Mouse (Mus musculus) liver, embryonic 16.5 days (tissue): Measurements from ENCODE around the gene Pmpca. TPM values are rescaled to one million over a fixed set of nuclear protein-coding genes. Genes with fewer than 3 reads are reported as not detected.
A peak's percentile ranks its signal among the peaks of the same experiment; 100 is the strongest.

ENCODE experiments used
- ATAC-seq: fragments of 200-750 bp; cut with Nextera tagmentation; 2 replicates; pipeline ENCODE4 v1.8.0; 2017; ENCODE audit warnings: low read depth, mild to moderate bottlenecking, moderate number of reproducible peaks, moderate library complexity
- H3K27ac ChIP-seq: fragments of 300-500 bp; sonication (generic); 2 replicates; pipeline ENCODE4 v1.5.1; 2014; ENCODE audit warnings: mild to moderate bottlenecking, low read length
- H3K27me3 ChIP-seq: fragments of 300-500 bp; sonication (generic); 2 replicates; pipeline ENCODE4 v1.6.1; 2014; ENCODE audit warnings: low read depth, low read length, mixed read lengths; ENCODE audit not compliant: control insufficient read depth, insufficient read depth
- H3K36me3 ChIP-seq: fragments of 300-500 bp; sonication (generic); 2 replicates; pipeline ENCODE4 v1.6.1; 2014; ENCODE audit warnings: mild to moderate bottlenecking; ENCODE audit not compliant: control insufficient read depth, insufficient read depth
- H3K4me1 ChIP-seq: fragments of 300-500 bp; sonication (generic); 2 replicates; pipeline ENCODE4 v1.6.1; 2014; ENCODE audit warnings: low read depth, low read length, mixed read lengths; ENCODE audit not compliant: control insufficient read depth
- H3K4me2 ChIP-seq: fragments of 300-500 bp; sonication (generic); 2 replicates; pipeline ENCODE4 v1.6.1; 2014; ENCODE audit warnings: low read depth, low read length, mixed read lengths
- H3K4me3 ChIP-seq: fragments of 300-500 bp; sonication (generic); 2 replicates; pipeline ENCODE4 v1.5.1; 2014; ENCODE audit warnings: low read depth, mild to moderate bottlenecking, low read length
- H3K9ac ChIP-seq: fragments of 300-500 bp; sonication (generic); 2 replicates; pipeline ENCODE4 v1.6.1; 2014; ENCODE audit warnings: low read depth, low read length
- H3K9me3 ChIP-seq: fragments of 300-500 bp; sonication (generic); replicated peaks from 2 replicates; pipeline ENCODE4 v1.6.1; 2016; ENCODE audit warnings: low read length; ENCODE audit not compliant: control insufficient read depth
- WGBS: fragments of 180-500 bp; shearing (Covaris S2); extraction: QIAGEN DNeasy Blood & Tissue Kit; methylation state at CpG from one replicate; pipeline ENCODE4 v1.1.7; 2014; ENCODE audit not compliant: insufficient replicate concordance; 5-methylcytosine and 5-hydroxymethylcytosine counted together
- polyA plus RNA-seq: library from polyadenylated mRNA; unstranded; fragments of >200 nt; fragmentation: Nextera tagmentation; extraction: Ambion mirVana; gene quantifications from 2 replicates; pipeline ENCODE4 v1.2.1, GENCODE M21; 2015

Gene Pmpca
- polyA plus RNA-seq, 1 experiment from 2014 or later = 55.8 TPM

DNA sequence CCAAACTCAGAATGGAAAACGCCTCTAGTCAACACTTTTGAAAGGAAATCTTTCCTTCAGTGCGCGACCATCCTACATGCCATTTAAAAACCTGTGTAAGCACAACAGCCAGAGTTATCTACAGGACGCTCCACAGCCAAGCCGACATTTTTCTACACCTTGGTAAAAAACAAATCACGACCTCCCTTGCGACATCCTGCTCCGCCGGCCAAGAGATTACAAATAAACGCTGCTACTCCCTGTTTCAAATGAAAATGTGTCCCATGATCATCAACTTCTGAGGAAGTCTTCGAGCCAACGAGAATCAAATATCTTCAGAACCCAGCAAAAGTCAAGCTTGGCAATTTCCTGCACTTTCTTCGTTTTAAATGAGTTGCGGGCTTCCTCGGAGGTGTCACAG lies 55.2 kb downstream of the Pmpca start:
- no peak for ATAC-seq
- 3% methylated on average over 15 of the region's 15 CpGs for WGBS
- no peaks in the 10 kb centered on the region for H3K27me3 ChIP-seq

DNA sequence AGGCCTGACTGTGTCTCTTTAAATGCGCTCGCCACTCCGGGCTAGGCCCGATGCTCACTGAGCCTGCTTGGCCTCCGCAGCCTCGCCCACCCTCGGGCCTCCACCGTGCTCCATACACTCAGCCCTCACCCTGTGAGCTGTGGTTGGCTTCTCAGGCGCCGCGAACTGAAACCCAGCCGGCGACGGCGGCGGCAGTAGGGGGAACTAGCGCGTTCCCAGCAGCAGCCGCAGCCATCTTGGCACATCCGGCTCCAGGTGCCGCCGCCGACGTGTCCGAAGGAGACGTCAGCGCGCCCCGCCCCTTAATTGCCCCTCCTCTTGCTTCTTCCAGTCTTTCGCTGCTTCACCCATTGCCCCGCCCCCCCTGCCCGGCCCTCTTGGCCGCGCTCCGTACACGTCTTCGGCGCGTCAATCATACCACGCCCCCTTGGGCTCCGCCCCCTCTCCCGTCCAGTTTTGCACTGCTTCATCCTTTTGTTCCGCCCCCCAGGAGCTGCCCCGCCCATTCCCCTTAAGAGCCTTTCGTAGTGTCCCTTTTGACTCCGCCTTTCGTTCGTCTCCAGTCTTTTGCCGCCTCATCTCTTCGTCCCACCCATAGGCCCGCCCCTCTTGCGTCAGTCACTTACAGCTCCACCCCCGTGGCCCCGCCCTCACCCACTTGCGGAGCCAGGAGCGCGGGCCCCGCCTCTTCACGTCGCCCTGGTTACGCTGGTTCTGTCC lies 56.0 kb downstream of the Pmpca start, which contains the start of gene Sec16a:
Gene Sec16a (minus strand): TSS at position 271 of the 720 bp plus-strand sequence.
- H3K36me3 ChIP-seq = peaks cover 12% of the 10 kb centered on the region
- H3K27me3 ChIP-seq = no peaks in the 10 kb centered on the region
- peak within 1 kb of the TSS; percentile 93 for H3K27ac ChIP-seq
- peak within 1 kb of the TSS; percentile 84 for H3K9ac ChIP-seq
- peak within 1 kb of the TSS; percentile 98 for H3K4me2 ChIP-seq
- ATAC-seq = peak; percentile 88
- under 1% methylated on average over 61 of the region's 61 CpGs for WGBS
- H3K4me3 ChIP-seq = peak within 1 kb of the TSS; percentile 83
- H3K9me3 ChIP-seq = no peaks in the 10 kb centered on the region
- H3K4me1 ChIP-seq = peaks cover 28% of the 10 kb centered on the region

More for the DNA sequence above, 55.2 kb downstream of the Pmpca start:
- Histone ChIP-seq H3K27ac (peak overlapping the region; percentile 84), H3K9me3 (no peaks in the 10 kb centered on the region), H3K4me1 (peaks cover 28% of the 10 kb centered on the region), H3K4me3 (peak overlapping the region; percentile 83), H3K4me2 (peak overlapping the region; percentile 74), H3K36me3 (peaks cover 12% of the 10 kb centered on the region), H3K9ac (peak overlapping the region; percentile 84)

GRCm38 (mm10) chr2:26445666-26446445 lies 56.7 kb downstream of the Pmpca start:
- no peaks in the 10 kb centered on the region for H3K27me3 ChIP-seq
- H3K4me2 ChIP-seq = peak overlapping the region; percentile 98
- H3K27ac ChIP-seq = peak overlapping the region; percentile 93
- peak; percentile 80 for ATAC-seq
- H3K9me3 ChIP-seq = no peaks in the 10 kb centered on the region
- H3K4me3 ChIP-seq = peak overlapping the region; percentile 83
- peaks cover 28% of the 10 kb centered on the region for H3K4me1 ChIP-seq
- under 1% methylated on average over 44 of the region's 44 CpGs for WGBS
- peaks cover 7% of the 10 kb centered on the region for H3K36me3 ChIP-seq
- peak overlapping the region; percentile 80 for H3K9ac ChIP-seq

DNA sequence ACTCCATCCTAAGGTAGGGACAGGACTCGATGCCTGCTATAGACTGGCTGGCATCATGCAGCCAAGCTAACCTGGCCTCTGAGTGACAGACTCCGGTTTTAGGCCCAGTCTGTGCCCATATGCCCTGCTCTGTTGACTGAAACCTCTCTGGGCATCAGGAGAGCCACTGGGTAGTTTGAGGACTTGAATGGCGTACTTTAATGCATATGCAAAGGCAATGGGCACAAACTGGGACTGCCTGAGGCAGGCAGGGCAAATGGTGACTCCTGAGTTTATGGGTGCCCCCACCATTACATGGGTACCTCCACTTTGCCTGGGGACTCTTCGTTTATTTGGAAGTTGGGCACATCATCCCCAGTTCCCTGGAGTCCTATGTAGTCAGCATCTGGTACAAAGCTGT lies 57.5 kb downstream of the Pmpca start:
- Histone ChIP-seq H3K27me3 (no peaks in the 10 kb centered on the region), H3K9me3 (no peaks in the 10 kb centered on the region), H3K4me2 (peak overlapping the region; percentile 98), H3K4me3 (peak overlapping the region; percentile 83), H3K36me3 (no peaks in the 10 kb centered on the region), H3K9ac (peak overlapping the region; percentile 80), H3K4me1 (peaks cover 28% of the 10 kb centered on the region), H3K27ac (peak overlapping the region; percentile 93)
- no peak for ATAC-seq
- 68% methylated on average over 4 of the region's 4 CpGs for WGBS

Other genes with a start within 250 kb of the Pmpca start
- not detected in 2 replicates for gene Lhx3, start 181.1 kb upstream of the Pmpca start, polyA plus RNA-seq
- 4.3 and 4.5 TPM in 2 replicates for gene Qsox2, start 151.8 kb upstream of the Pmpca start, polyA plus RNA-seq
- gene Ccdc187, start 94.8 kb upstream of the Pmpca start, polyA plus RNA-seq = 0.01 and 0.05 TPM in 2 replicates
- 2.3 and 3.0 TPM in 2 replicates for gene Gpsm1, start 73.8 kb upstream of the Pmpca start, polyA plus RNA-seq
- gene Dnlz, start 37.2 kb upstream of the Pmpca start, polyA plus RNA-seq = 7.2 and 8.0 TPM in 2 replicates
- gene Card9, start 28.4 kb upstream of the Pmpca start, polyA plus RNA-seq = 1.7 and 3.0 TPM in 2 replicates
- gene Snapc4, start 8.7 kb upstream of the Pmpca start, polyA plus RNA-seq = 7.1 and 10.0 TPM in 2 replicates
- 34.1 and 34.4 TPM in 2 replicates for gene Entr1, start within 50 bp of the Pmpca start, polyA plus RNA-seq
- 5.2 and 5.8 TPM in 2 replicates for gene Inpp5e, start 19.9 kb downstream of the Pmpca start, polyA plus RNA-seq
- 9.3 and 12.4 TPM in 2 replicates for gene Sec16a, start 55.9 kb downstream of the Pmpca start, polyA plus RNA-seq
- 2.8 and 3.1 TPM in 2 replicates for gene Notch1, start 127.3 kb downstream of the Pmpca start, polyA plus RNA-seq
- gene Egfl7, start 190.7 kb downstream of the Pmpca start, polyA plus RNA-seq = 50.9 and 54.3 TPM in 2 replicates
- gene Gm20532, start 197.3 kb downstream of the Pmpca start, polyA plus RNA-seq = not detected in 2 replicates
- gene Agpat2, start 215.1 kb downstream of the Pmpca start, polyA plus RNA-seq = 58.3 and 65.7 TPM in 2 replicates
- 0.61 and 1.3 TPM in 2 replicates for gene Fam69b, start 239.1 kb downstream of the Pmpca start, polyA plus RNA-seq